Mouse (Mus musculus): ENCODE results near the gene Mab21l1. TPM values are rescaled to one million over a fixed set of nuclear protein-coding genes. Genes with fewer than 3 reads are reported as not detected.

The Mab21l1 gene
- polyA plus RNA-seq, 1 experiment from 2014 or later = 20.0 TPM

- Histone ChIP-seq H3K9me3 (ENCODE audit: control insufficient read depth, low read length) (no peaks in the 10 kb centered on the region), H3K9ac (ENCODE audit: low read length) (no peak overlapping the region), H3K27ac (ENCODE audit: low read depth, low read length) (no peak overlapping the region), H3K4me3 (ENCODE audit: low read depth, low read length) (no peak overlapping the region), H3K36me3 (ENCODE audit: control insufficient read depth, insufficient read depth, low read length) (no peaks in the 10 kb centered on the region), H3K4me2 (ENCODE audit: low read depth) (no peak overlapping the region), H3K27me3 (ENCODE audit: control insufficient read depth, insufficient read depth, low read length) (peaks cover 20% of the 10 kb centered on the region), H3K4me1 (ENCODE audit: control insufficient read depth, insufficient read depth, low read length) (peaks cover 5% of the 10 kb centered on the region)
- no peak for ATAC-seq (ENCODE audit: insufficient read depth, low FRiP score, low TSS enrichment)
- 14% methylated on average over 5 of the region's 5 CpGs for WGBS
- DNase-seq (ENCODE audit: low spot score) = no peak
Observed at GRCm38 (mm10) chr3:55788621-55789201, 6.4 kb downstream of the Mab21l1 start.

DNA sequence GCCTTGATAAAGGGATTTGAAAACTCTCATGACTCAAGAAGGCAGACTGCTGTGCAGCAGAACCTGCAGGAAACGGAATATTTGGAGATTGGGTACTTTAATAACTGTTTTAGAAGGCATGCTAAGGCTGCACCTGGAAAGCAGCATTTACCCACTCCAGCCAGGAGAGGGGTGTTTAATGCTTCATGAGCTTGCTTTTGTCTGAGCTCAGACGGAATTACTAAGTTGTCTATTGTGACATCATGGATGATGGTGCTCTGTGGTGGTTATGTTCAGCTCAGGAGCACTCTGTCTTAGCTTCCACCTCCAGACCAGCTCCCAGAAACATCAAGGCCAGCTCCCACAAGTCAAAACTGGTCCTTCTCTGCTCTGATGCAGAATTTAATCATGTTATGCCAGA is 7.5 kb downstream of the Mab21l1 start:
- ATAC-seq (ENCODE audit: insufficient read depth, low FRiP score, low TSS enrichment) (no peak), DNase-seq (ENCODE audit: low spot score) (no peak)
- peaks cover 14% of the 10 kb centered on the region for H3K27me3 ChIP-seq (ENCODE audit: control insufficient read depth, insufficient read depth, low read length)
- H3K4me1 ChIP-seq (ENCODE audit: control insufficient read depth, insufficient read depth, low read length) = no peaks in the 10 kb centered on the region
- WGBS = 53% methylated on average over 2 of the region's 2 CpGs
- no peaks in the 10 kb centered on the region for H3K9me3 ChIP-seq (ENCODE audit: control insufficient read depth, low read length)
- H3K36me3 ChIP-seq (ENCODE audit: control insufficient read depth, insufficient read depth, low read length) = no peaks in the 10 kb centered on the region
- no peak overlapping the region for H3K4me2 ChIP-seq (ENCODE audit: low read depth)
- no peak overlapping the region for H3K9ac ChIP-seq (ENCODE audit: low read length)
- H3K27ac ChIP-seq (ENCODE audit: low read depth, low read length) = no peak overlapping the region
- H3K4me3 ChIP-seq (ENCODE audit: low read depth, low read length) = no peak overlapping the region

DNA sequence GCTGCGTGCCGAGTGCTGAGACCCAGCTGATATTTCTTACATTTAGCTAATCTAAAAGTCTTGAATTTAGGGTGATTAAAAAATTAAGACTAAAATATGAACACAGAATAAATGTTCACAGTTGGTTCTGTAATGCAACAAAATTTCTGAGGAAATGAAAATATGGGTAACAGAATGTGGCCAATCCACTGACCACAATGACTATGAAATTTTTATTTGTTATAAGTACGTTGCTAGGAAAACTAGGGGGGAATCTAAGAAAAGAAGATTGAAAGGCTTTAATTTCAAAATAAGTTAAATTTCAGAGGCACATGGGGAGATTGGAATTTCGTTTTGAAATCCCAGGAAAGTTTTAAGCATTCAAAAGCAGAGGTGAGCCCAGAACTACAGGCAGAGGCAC is 8.3 kb downstream of the Mab21l1 start:
- 82% methylated on average over 4 of the region's 4 CpGs for WGBS
- H3K9ac ChIP-seq (ENCODE audit: low read length) = no peak overlapping the region
- no peak overlapping the region for H3K4me2 ChIP-seq (ENCODE audit: low read depth)
- peaks cover 10% of the 10 kb centered on the region for H3K27me3 ChIP-seq (ENCODE audit: control insufficient read depth, insufficient read depth, low read length)
- DNase-seq (ENCODE audit: low spot score) (no peak), ATAC-seq (ENCODE audit: insufficient read depth, low FRiP score, low TSS enrichment) (no peak)
- no peaks in the 10 kb centered on the region for H3K4me1 ChIP-seq (ENCODE audit: control insufficient read depth, insufficient read depth, low read length)
- no peak overlapping the region for H3K4me3 ChIP-seq (ENCODE audit: low read depth, low read length)
- no peaks in the 10 kb centered on the region for H3K36me3 ChIP-seq (ENCODE audit: control insufficient read depth, insufficient read depth, low read length)
- H3K9me3 ChIP-seq (ENCODE audit: control insufficient read depth, low read length) = no peaks in the 10 kb centered on the region
- H3K27ac ChIP-seq (ENCODE audit: low read depth, low read length) = no peak overlapping the region

DNA sequence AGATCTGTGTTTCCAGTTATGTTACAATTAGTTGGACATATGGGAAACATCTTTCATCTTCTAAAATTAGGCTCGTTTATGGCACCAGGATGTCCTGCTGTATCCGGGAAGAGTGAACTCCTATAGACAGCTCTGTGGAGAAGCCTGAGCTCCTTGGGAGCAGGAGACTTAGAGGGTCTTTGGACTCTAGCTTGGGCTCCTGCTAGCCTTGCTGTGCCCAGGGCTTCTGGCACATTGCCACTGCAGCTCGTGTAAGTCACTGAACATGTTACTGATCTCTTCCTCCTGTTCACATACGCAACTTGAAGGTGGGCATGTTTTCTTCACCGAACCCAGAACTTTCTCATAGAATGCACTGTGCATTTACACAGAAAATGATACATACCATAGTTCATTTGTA is 9.9 kb downstream of the Mab21l1 start:
- H3K4me3 ChIP-seq (ENCODE audit: low read depth, low read length) = no peak overlapping the region
- no peak for DNase-seq (ENCODE audit: low spot score)
- no peaks in the 10 kb centered on the region for H3K4me1 ChIP-seq (ENCODE audit: control insufficient read depth, insufficient read depth, low read length)
- no peaks in the 10 kb centered on the region for H3K9me3 ChIP-seq (ENCODE audit: control insufficient read depth, low read length)
- no peak for ATAC-seq (ENCODE audit: insufficient read depth, low FRiP score, low TSS enrichment)
- no peaks in the 10 kb centered on the region; the same call in 1 of the 2 replicates for H3K27me3 ChIP-seq (ENCODE audit: control insufficient read depth, insufficient read depth, low read length)
- 81% methylated on average over 5 of the region's 5 CpGs for WGBS
- H3K9ac ChIP-seq (ENCODE audit: low read length) = no peak overlapping the region
- H3K4me2 ChIP-seq (ENCODE audit: low read depth) = no peak overlapping the region
- no peak overlapping the region for H3K27ac ChIP-seq (ENCODE audit: low read depth, low read length)
- H3K36me3 ChIP-seq (ENCODE audit: control insufficient read depth, insufficient read depth, low read length) = no peaks in the 10 kb centered on the region

DNA sequence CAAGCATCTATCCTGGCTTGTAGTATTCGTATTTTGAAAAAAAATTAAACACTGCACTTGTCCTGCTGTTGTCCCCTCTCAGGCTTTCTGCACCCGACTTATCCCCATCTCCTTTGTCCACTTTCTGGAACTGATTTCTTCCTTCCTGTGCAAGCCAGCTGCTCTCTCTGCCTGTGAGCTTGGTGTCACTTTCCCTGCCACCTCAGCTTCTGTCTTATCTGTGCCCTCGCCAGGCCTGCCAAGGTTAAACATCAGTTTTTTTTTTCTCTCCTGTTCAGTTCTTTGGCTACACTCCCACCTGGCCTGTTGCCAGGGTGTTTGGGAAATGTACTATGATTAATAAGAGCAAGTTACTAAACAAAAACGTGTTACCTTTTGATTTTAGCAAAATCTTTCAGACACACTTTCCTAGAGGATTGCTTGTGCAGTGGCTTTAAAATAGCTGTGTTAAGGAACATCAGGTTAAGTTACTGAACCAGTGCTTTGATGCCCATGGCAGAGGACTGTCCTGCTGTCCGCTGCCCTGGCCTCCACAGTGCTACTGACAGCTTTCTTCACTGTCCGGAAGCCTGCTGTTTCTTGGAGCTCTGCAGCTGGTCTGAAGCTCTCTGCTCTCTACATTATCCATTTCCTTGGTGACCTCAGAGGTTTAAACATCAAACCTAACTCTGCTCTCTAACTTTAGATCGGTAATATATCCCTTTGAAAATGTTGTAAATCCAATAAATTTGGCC is 11.7 kb downstream of the Mab21l1 start:
- no peak overlapping the region for H3K9ac ChIP-seq (ENCODE audit: low read length)
- DNase-seq (ENCODE audit: low spot score) = no peak
- H3K27ac ChIP-seq (ENCODE audit: low read depth, low read length) = no peak overlapping the region
- no peak overlapping the region for H3K4me2 ChIP-seq (ENCODE audit: low read depth)
- ATAC-seq (ENCODE audit: insufficient read depth, low FRiP score, low TSS enrichment) = no peak
- no peaks in the 10 kb centered on the region for H3K27me3 ChIP-seq (ENCODE audit: control insufficient read depth, insufficient read depth, low read length)
- no peaks in the 10 kb centered on the region for H3K4me1 ChIP-seq (ENCODE audit: control insufficient read depth, insufficient read depth, low read length)
- no peaks in the 10 kb centered on the region for H3K9me3 ChIP-seq (ENCODE audit: control insufficient read depth, low read length)
- no peaks in the 10 kb centered on the region for H3K36me3 ChIP-seq (ENCODE audit: control insufficient read depth, insufficient read depth, low read length)
- no peak overlapping the region for H3K4me3 ChIP-seq (ENCODE audit: low read depth, low read length)
- 73% methylated on average over 7 of the region's 7 CpGs for WGBS

- ATAC-seq (ENCODE audit: insufficient read depth, low FRiP score, low TSS enrichment) = no peak
- H3K4me2 ChIP-seq (ENCODE audit: low read depth) = no peak overlapping the region
- H3K27me3 ChIP-seq (ENCODE audit: control insufficient read depth, insufficient read depth, low read length) = no peaks in the 10 kb centered on the region
- DNase-seq (ENCODE audit: low spot score) = no peak
- H3K9me3 ChIP-seq (ENCODE audit: control insufficient read depth, low read length) = no peaks in the 10 kb centered on the region
- no peaks in the 10 kb centered on the region for H3K4me1 ChIP-seq (ENCODE audit: control insufficient read depth, insufficient read depth, low read length)
- H3K27ac ChIP-seq (ENCODE audit: low read depth, low read length) = no peak overlapping the region
- no peak overlapping the region for H3K9ac ChIP-seq (ENCODE audit: low read length)
- H3K4me3 ChIP-seq (ENCODE audit: low read depth, low read length) = no peak overlapping the region
- WGBS = 79% methylated on average over 2 of the region's 2 CpGs
- H3K36me3 ChIP-seq (ENCODE audit: control insufficient read depth, insufficient read depth, low read length) = no peaks in the 10 kb centered on the region
Observed at GRCm38 (mm10) chr3:55794768-55795167, 12.5 kb downstream of the Mab21l1 start.

- WGBS = 80% methylated on average over 5 of the region's 5 CpGs
- no peak overlapping the region for H3K4me2 ChIP-seq (ENCODE audit: low read depth)
- no peak for DNase-seq (ENCODE audit: low spot score)
- no peak overlapping the region for H3K4me3 ChIP-seq (ENCODE audit: low read depth, low read length)
- no peak overlapping the region for H3K27ac ChIP-seq (ENCODE audit: low read depth, low read length)
- ATAC-seq (ENCODE audit: insufficient read depth, low FRiP score, low TSS enrichment) = no peak
- no peaks in the 10 kb centered on the region for H3K4me1 ChIP-seq (ENCODE audit: control insufficient read depth, insufficient read depth, low read length)
- no peaks in the 10 kb centered on the region for H3K27me3 ChIP-seq (ENCODE audit: control insufficient read depth, insufficient read depth, low read length)
- no peaks in the 10 kb centered on the region for H3K36me3 ChIP-seq (ENCODE audit: control insufficient read depth, insufficient read depth, low read length)
- H3K9me3 ChIP-seq (ENCODE audit: control insufficient read depth, low read length) = no peaks in the 10 kb centered on the region
- no peak overlapping the region for H3K9ac ChIP-seq (ENCODE audit: low read length)
Observed at GRCm38 (mm10) chr3:55814993-55815625, 32.8 kb downstream of the Mab21l1 start.

- no peaks in the 10 kb centered on the region for H3K9me3 ChIP-seq (ENCODE audit: control insufficient read depth, low read length)
- no peaks in the 10 kb centered on the region for H3K36me3 ChIP-seq (ENCODE audit: control insufficient read depth, insufficient read depth, low read length)
- DNase-seq (ENCODE audit: low spot score) (no peak), ATAC-seq (ENCODE audit: insufficient read depth, low FRiP score, low TSS enrichment) (no peak)
- no peak overlapping the region for H3K27ac ChIP-seq (ENCODE audit: low read depth, low read length)
- H3K4me3 ChIP-seq (ENCODE audit: low read depth, low read length) = no peak overlapping the region
- H3K27me3 ChIP-seq (ENCODE audit: control insufficient read depth, insufficient read depth, low read length) = no peaks in the 10 kb centered on the region
- WGBS = 77% methylated on average over 5 of the region's 5 CpGs
- H3K4me2 ChIP-seq (ENCODE audit: low read depth) = no peak overlapping the region
- H3K9ac ChIP-seq (ENCODE audit: low read length) = no peak overlapping the region
- H3K4me1 ChIP-seq (ENCODE audit: control insufficient read depth, insufficient read depth, low read length) = no peaks in the 10 kb centered on the region
Observed at GRCm38 (mm10) chr3:55816096-55816495, 33.8 kb downstream of the Mab21l1 start.

All from neural tube, embryonic 11.5 days (tissue).